Mouse (Mus musculus) kidney, postnatal 0 days (tissue): ENCODE data around the gene Prdm15. TPM values are rescaled to one million over a fixed set of nuclear protein-coding genes. Genes with fewer than 3 reads are reported as not detected.

Experiments used
- ATAC-seq: fragments of 200-750 bp; cut with Nextera tagmentation; replicated peaks from 2 replicates; pipeline ENCODE4 v1.8.0; 2017; ENCODE audit warnings: low read depth, moderate number of reproducible peaks, moderate TSS enrichment, moderate library complexity; ENCODE audit not compliant: low FRiP score
- DNase-seq: peaks from one replicate; pipeline ENCODE4 v3.0.0-alpha.2; 2016; ENCODE audit warnings: low spot score
- H3K27ac ChIP-seq: fragments of 300-500 bp; sonication (generic); 2 replicates; pipeline ENCODE4 v1.5.1; 2014; ENCODE audit warnings: mild to moderate bottlenecking
- H3K27me3 ChIP-seq: fragments of 300-500 bp; sonication (generic); 2 replicates; pipeline ENCODE4 v1.6.1; 2014; ENCODE audit warnings: low read length, mixed read lengths; ENCODE audit not compliant: insufficient read depth
- H3K36me3 ChIP-seq: fragments of 300-500 bp; sonication (generic); 2 replicates; pipeline ENCODE4 v1.6.1; 2014; ENCODE audit warnings: low read length, mixed read lengths; ENCODE audit not compliant: insufficient read depth
- H3K4me1 ChIP-seq: fragments of 300-500 bp; sonication (generic); replicated peaks from 2 replicates; pipeline ENCODE4 v1.6.1; 2014; ENCODE audit warnings: antibody characterized with exemption, low read length, mixed read lengths; ENCODE audit not compliant: insufficient read depth
- H3K4me2 ChIP-seq: fragments of 300-500 bp; sonication (generic); 2 replicates; pipeline ENCODE4 v1.6.1; 2014; ENCODE audit warnings: mild to moderate bottlenecking, low read length, moderate library complexity, mixed read lengths
- H3K4me3 ChIP-seq: fragments of 300-500 bp; sonication (generic); replicated peaks from 2 replicates; pipeline ENCODE4 v1.5.1; 2014; ENCODE audit warnings: low read depth, low read length
- H3K9ac ChIP-seq: fragments of 300-500 bp; sonication (generic); 2 replicates; pipeline ENCODE4 v1.6.1; 2014; ENCODE audit warnings: low read depth, low read length
- H3K9me3 ChIP-seq: fragments of 300-500 bp; sonication (generic); replicated peaks from 2 replicates; pipeline ENCODE4 v1.6.1; 2016; ENCODE audit warnings: low read length, inconsistent platforms, mixed read lengths
- CTCF ChIP-seq: IDR thresholded peaks from 2 replicates; pipeline ENCODE4 v1.5.1; 2016; ENCODE audit warnings: antibody characterized with exemption, low read depth, mild to moderate bottlenecking, moderate library complexity
- WGBS: fragments of 180-500 bp; shearing (Covaris S2); extraction: QIAGEN DNeasy Blood & Tissue Kit; methylation state at CpG from one replicate; pipeline ENCODE4 v1.1.7; 2014; 5-methylcytosine and 5-hydroxymethylcytosine counted together
- polyA plus RNA-seq: library from polyadenylated mRNA; unstranded; fragments of >200 nt; fragmentation: Nextera tagmentation; extraction: Ambion mirVana; gene quantifications from 2 replicates; pipeline ENCODE4 v1.2.1, GENCODE M21; 2015

Gene Prdm15
- 4.3 and 4.4 TPM in 2 replicates for polyA plus RNA-seq

GRCm38 (mm10) chr16:97851741-97852319 is at the start of gene Prdm15:
Gene Prdm15 (minus strand): TSS chr16:97851850.
- peak within 1 kb of the TSS; percentile 70 for H3K4me2 ChIP-seq
- no peaks in the 10 kb centered on the region for H3K9me3 ChIP-seq
- ATAC-seq (peak; percentile 85), DNase-seq (peak; percentile 90)
- no peaks in the 10 kb centered on the region for H3K27me3 ChIP-seq
- 0 out of 2 replicates have a peak, but pooled peaks cover 5% of the 10 kb centered on the region for H3K36me3 ChIP-seq
- WGBS: under 1% methylated on average over 31 of the region's 31 CpGs
- peak within 1 kb of the TSS; percentile 98 for H3K27ac ChIP-seq
- TF ChIP-seq CTCF: no peak
- peaks cover 11% of the 10 kb centered on the region; the same call in 1 of the 2 replicates for H3K4me1 ChIP-seq
- peak within 1 kb of the TSS; percentile 96 for H3K9ac ChIP-seq
- peak within 1 kb of the TSS; percentile 79 for H3K4me3 ChIP-seq

GRCm38 (mm10) chr16:97897346-97898024 is 45.8 kb upstream of the Prdm15 start:
- Histone ChIP-seq H3K36me3 (no peaks in the 10 kb centered on the region), H3K9ac (no peak overlapping the region), H3K4me1 (no peaks in the 10 kb centered on the region), H3K4me3 (no peak overlapping the region), H3K27ac (peak overlapping the region; percentile 8; the same call in 1 of the 2 replicates), H3K4me2 (no peak overlapping the region), H3K27me3 (no peaks in the 10 kb centered on the region), H3K9me3 (no peaks in the 10 kb centered on the region)
- DNase-seq: peak; percentile 72
- 43% methylated on average over 5 of the region's 5 CpGs for WGBS
- no peak for ATAC-seq
- TF ChIP-seq CTCF: no peak

- no peak for DNase-seq
- H3K27ac ChIP-seq: no peak overlapping the region
- H3K9ac ChIP-seq: no peak overlapping the region
- H3K9me3 ChIP-seq: no peaks in the 10 kb centered on the region
- no peak overlapping the region for H3K4me3 ChIP-seq
- H3K4me1 ChIP-seq: no peaks in the 10 kb centered on the region
- peaks cover 20% of the 10 kb centered on the region for H3K36me3 ChIP-seq
- H3K27me3 ChIP-seq: no peaks in the 10 kb centered on the region
- no peak overlapping the region for H3K4me2 ChIP-seq
- TF ChIP-seq CTCF: no peak
- no peak for ATAC-seq
These were observed 36.1 kb upstream of the Prdm15 start for GRCm38 (mm10) chr16:97887762-97888161.

- 0 out of 2 replicates have a peak, but pooled peaks cover 9% of the 10 kb centered on the region for H3K36me3 ChIP-seq
- no peak for DNase-seq
These were observed 32.0 kb upstream of the Prdm15 start for GRCm38 (mm10) chr16:97883696-97884095.

GRCm38 (mm10) chr16:97882891-97883290 is 31.2 kb upstream of the Prdm15 start:
- no peak overlapping the region for H3K27ac ChIP-seq
- H3K4me2 ChIP-seq: no peak overlapping the region
- H3K4me3 ChIP-seq: no peak overlapping the region
- DNase-seq: no peak
- no peaks in the 10 kb centered on the region for H3K27me3 ChIP-seq
- no peaks in the 10 kb centered on the region for H3K9me3 ChIP-seq
- H3K9ac ChIP-seq: no peak overlapping the region
- ATAC-seq: peak; percentile 36; the same call in 1 of the 2 replicates
- 0 out of 2 replicates have a peak, but pooled peaks cover 9% of the 10 kb centered on the region for H3K36me3 ChIP-seq
- no peaks in the 10 kb centered on the region for H3K4me1 ChIP-seq
- no peak for TF ChIP-seq CTCF

More at GRCm38 (mm10) chr16:97883696-97884095, 32.0 kb upstream of the Prdm15 start:
- no peaks in the 10 kb centered on the region for H3K9me3 ChIP-seq
- TF ChIP-seq CTCF: no peak
- H3K4me3 ChIP-seq: no peak overlapping the region
- H3K4me1 ChIP-seq: no peaks in the 10 kb centered on the region
- H3K27ac ChIP-seq: no peak overlapping the region
- no peak overlapping the region for H3K9ac ChIP-seq
- WGBS: 91% methylated on average over 1 of the region's 1 CpGs
- no peak overlapping the region for H3K4me2 ChIP-seq
- ATAC-seq: no peak
- H3K27me3 ChIP-seq: no peaks in the 10 kb centered on the region

GRCm38 (mm10) chr16:97879134-97879533 is 27.5 kb upstream of the Prdm15 start:
- DNase-seq: peak; percentile 15
- TF ChIP-seq CTCF: peak; percentile 77
- 0 out of 2 replicates have a peak, but pooled peaks cover 8% of the 10 kb centered on the region for H3K36me3 ChIP-seq

More at GRCm38 (mm10) chr16:97879134-97879533, 27.5 kb upstream of the Prdm15 start:
- Histone ChIP-seq H3K4me1 (no peaks in the 10 kb centered on the region), H3K27ac (no peak overlapping the region), H3K9ac (no peak overlapping the region), H3K9me3 (no peaks in the 10 kb centered on the region), H3K27me3 (no peaks in the 10 kb centered on the region), H3K4me2 (no peak overlapping the region), H3K4me3 (no peak overlapping the region)
- 88% methylated on average over 1 of the region's 1 CpGs for WGBS
- no peak for ATAC-seq
